Mouse (Mus musculus): ENCODE measurements at regions not wholly inside any gene's neighbourhood (a gene's known extent, or its start where the extent isn't known, plus 50 kb on each side); places are given as distances from the start of the nearest gene placed in this dataset.
A peak's percentile ranks its signal among the peaks of the same experiment; 100 is the strongest.

DNA sequence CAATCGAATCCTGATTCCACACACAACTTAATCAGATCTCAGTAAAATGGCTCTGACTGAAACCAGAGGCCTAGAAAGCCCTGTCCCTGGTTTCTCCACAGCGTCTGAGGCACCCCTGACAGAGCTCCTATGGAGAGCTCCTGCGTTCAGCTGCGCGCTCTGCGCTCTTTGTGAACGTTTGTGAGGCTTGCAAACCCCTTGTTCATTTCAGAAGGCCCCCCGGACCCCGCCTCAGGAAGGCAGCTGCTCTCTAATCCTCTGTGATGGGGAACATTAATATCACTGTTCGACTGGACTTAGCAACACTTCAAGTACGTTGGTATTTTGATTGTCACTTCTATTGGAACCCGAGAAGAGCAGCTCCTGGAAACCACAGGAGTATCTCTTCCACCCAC lies 175.6 kb downstream of the 3100002H09Rik start:
- Histone ChIP-seq H3K36me3 (ENCODE audit: control insufficient read depth, insufficient read depth, low read length) (no peaks in the 10 kb centered on the region), H3K4me2 (ENCODE audit: low read depth, low read length) (no peak overlapping the region), H3K9ac (ENCODE audit: low read length) (no peak overlapping the region), H3K27ac (ENCODE audit: low read length) (no peak overlapping the region), H3K4me3 (replicated peaks; ENCODE audit: low read length) (no peak overlapping the region), H3K27me3 (ENCODE audit: control insufficient read depth, insufficient read depth, low read length) (no peaks in the 10 kb centered on the region), H3K4me1 (ENCODE audit: control insufficient read depth, insufficient read depth, low read length) (peaks cover 10% of the 10 kb centered on the region; the same call in 1 of the 2 replicates), H3K9me3 (replicated peaks; ENCODE audit: control insufficient read depth, low read length) (no peaks in the 10 kb centered on the region)
- no peak for ATAC-seq (ENCODE audit: insufficient read depth, low FRiP score)
- 40% methylated on average over 12 of the region's 12 CpGs for WGBS

DNA sequence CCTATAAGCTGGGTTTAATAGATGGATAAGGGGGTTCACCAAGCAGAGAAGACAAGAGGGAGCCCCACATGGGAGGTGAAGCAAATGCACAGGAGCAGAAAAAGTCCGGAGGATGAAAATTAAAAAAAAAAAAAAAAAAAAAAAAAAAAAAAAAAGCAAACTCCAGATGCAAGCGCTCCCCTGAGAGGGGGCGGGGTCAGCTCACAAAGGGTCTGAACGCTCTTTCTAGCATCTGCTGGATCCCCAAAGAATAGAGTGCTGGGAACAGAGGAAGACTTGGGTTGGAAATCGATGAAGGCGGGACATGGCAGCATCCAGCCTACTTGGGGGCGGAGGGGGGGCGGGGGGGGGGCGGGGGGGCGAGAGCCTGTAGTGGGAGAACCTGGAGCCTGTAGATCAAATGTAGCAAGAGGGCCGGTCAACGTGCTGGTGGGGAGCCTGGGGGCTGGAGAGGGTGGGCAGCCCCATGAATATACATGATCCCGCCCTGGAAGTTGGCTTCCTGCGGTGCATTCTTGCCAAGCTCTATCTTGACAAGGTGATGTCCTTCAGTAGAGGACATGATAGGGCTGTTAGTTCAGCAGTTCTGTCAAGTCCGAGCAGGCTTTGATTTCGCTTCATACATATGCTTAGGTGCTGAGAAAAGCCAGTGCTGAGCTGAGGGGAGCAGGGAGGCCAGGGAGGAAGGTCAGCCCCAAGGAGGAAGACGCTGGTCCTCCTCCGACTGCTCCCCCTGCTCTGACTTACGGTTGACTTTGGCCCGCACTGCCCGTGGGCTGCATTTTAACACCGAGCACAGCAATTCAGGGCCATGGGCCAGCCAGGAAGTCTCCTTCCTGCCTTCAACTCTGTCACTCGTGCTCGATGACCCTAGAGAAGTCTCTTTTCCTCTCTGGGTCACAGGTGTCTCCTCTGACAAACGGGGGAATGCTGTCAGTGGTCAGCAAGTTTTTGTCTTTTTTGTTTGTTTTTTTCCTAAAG lies 176.3 kb downstream of the 3100002H09Rik start:
- ATAC-seq (ENCODE audit: insufficient read depth, low FRiP score) = no peak
- WGBS = 12% methylated on average over 25 of the region's 25 CpGs
- no peak overlapping the region for H3K4me2 ChIP-seq (ENCODE audit: low read depth, low read length)

DNA sequence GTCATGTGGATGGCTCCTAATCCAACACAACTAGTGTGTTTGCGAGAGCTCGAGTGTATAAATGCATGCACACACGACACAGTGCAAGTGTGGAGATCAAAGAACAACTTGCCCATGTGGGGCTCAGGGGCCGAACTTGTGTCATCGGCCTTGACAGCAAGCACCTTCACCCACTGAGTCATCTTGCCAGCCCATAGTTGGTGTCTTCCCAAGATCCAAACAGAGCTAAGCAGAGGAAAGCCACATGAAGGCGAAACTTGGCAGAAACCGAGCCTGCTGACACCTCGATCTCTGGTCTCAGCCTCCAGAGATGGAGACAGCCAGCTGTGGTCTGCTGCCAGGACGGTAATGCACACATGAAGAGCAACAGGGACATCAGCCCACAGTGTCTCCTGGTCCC lies 177.1 kb downstream of the 3100002H09Rik start:
- no peak for ATAC-seq (ENCODE audit: insufficient read depth, low FRiP score)
- 74% methylated on average over 9 of the region's 9 CpGs for WGBS
- Histone ChIP-seq H3K27me3 (ENCODE audit: control insufficient read depth, insufficient read depth, low read length) (no peaks in the 10 kb centered on the region), H3K9me3 (replicated peaks; ENCODE audit: control insufficient read depth, low read length) (no peaks in the 10 kb centered on the region), H3K4me2 (ENCODE audit: low read depth, low read length) (no peak overlapping the region), H3K4me3 (replicated peaks; ENCODE audit: low read length) (no peak overlapping the region), H3K9ac (ENCODE audit: low read length) (no peak overlapping the region), H3K4me1 (ENCODE audit: control insufficient read depth, insufficient read depth, low read length) (peaks cover 10% of the 10 kb centered on the region; the same call in 1 of the 2 replicates), H3K36me3 (ENCODE audit: control insufficient read depth, insufficient read depth, low read length) (no peaks in the 10 kb centered on the region), H3K27ac (ENCODE audit: low read length) (no peak overlapping the region)

More for the DNA sequence above, 176.3 kb downstream of the 3100002H09Rik start:
- Histone ChIP-seq H3K36me3 (ENCODE audit: control insufficient read depth, insufficient read depth, low read length) (no peaks in the 10 kb centered on the region), H3K27ac (ENCODE audit: low read length) (no peak overlapping the region), H3K27me3 (ENCODE audit: control insufficient read depth, insufficient read depth, low read length) (no peaks in the 10 kb centered on the region), H3K9me3 (replicated peaks; ENCODE audit: control insufficient read depth, low read length) (no peaks in the 10 kb centered on the region), H3K9ac (ENCODE audit: low read length) (no peak overlapping the region), H3K4me1 (ENCODE audit: control insufficient read depth, insufficient read depth, low read length) (peaks cover 10% of the 10 kb centered on the region; the same call in 1 of the 2 replicates), H3K4me3 (replicated peaks; ENCODE audit: low read length) (no peak overlapping the region)

DNA sequence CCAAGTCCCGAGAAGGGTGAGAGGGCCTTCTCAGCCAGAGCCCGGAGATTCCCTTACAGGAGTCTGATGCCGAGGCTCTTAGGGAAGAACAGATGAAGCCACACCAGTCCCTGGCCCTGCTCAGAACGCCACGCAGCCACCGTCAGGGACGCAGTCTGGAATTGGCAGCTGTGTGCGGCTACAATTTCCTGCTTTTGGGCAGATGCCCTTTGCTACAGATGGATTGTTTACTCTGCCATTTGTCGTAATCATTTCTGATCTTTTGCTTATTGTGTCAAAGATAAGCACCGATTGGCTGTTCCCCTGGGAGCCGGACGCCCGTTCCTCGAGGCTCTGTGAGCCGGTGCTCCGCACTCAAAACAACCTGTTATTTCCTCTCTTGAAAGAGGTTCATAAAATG lies 179.4 kb downstream of the 3100002H09Rik start:
- H3K36me3 ChIP-seq (ENCODE audit: control insufficient read depth, insufficient read depth, low read length) = no peaks in the 10 kb centered on the region
- ATAC-seq (ENCODE audit: insufficient read depth, low FRiP score) = no peak
- no peak overlapping the region for H3K27ac ChIP-seq (ENCODE audit: low read length)
- WGBS = 37% methylated on average over 16 of the region's 16 CpGs
- peaks cover 10% of the 10 kb centered on the region; the same call in 1 of the 2 replicates for H3K4me1 ChIP-seq (ENCODE audit: control insufficient read depth, insufficient read depth, low read length)
- no peak overlapping the region for H3K4me3 ChIP-seq (replicated peaks; ENCODE audit: low read length)
- no peaks in the 10 kb centered on the region for H3K27me3 ChIP-seq (ENCODE audit: control insufficient read depth, insufficient read depth, low read length)
- peak overlapping the region; percentile 11; the same call in 1 of the 2 replicates for H3K4me2 ChIP-seq (ENCODE audit: low read depth, low read length)
- H3K9me3 ChIP-seq (replicated peaks; ENCODE audit: control insufficient read depth, low read length) = no peaks in the 10 kb centered on the region
- H3K9ac ChIP-seq (ENCODE audit: low read length) = no peak overlapping the region

DNA sequence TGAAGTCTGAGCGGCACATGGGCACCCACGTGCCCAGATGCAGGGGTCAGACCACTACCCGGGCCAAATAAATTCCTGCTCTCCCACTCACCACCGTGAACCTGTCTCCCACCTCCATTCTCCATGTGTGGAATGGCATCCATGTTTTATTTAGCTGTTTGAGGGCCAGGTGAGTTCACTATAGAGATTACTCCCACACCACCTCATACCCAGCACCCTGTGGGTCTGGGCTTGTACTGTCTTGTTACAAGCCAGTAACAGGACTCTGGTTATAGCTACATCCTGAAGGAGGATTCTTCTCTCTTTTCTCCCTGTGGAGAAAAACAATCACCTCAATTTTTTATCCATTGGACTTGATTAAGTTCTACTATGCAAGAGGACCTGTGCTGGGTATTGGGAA lies 181.8 kb downstream of the 3100002H09Rik start:
- Histone ChIP-seq H3K27ac (ENCODE audit: low read length) (no peak overlapping the region), H3K9ac (ENCODE audit: low read length) (no peak overlapping the region), H3K36me3 (ENCODE audit: control insufficient read depth, insufficient read depth, low read length) (no peaks in the 10 kb centered on the region), H3K9me3 (replicated peaks; ENCODE audit: control insufficient read depth, low read length) (no peaks in the 10 kb centered on the region), H3K4me2 (ENCODE audit: low read depth, low read length) (no peak overlapping the region), H3K27me3 (ENCODE audit: control insufficient read depth, insufficient read depth, low read length) (no peaks in the 10 kb centered on the region), H3K4me3 (replicated peaks; ENCODE audit: low read length) (no peak overlapping the region), H3K4me1 (ENCODE audit: control insufficient read depth, insufficient read depth, low read length) (0 out of 2 replicates have a peak, but pooled peaks cover 3% of the 10 kb centered on the region)
- 85% methylated on average over 4 of the region's 4 CpGs for WGBS
- ATAC-seq (ENCODE audit: insufficient read depth, low FRiP score) = no peak

DNA sequence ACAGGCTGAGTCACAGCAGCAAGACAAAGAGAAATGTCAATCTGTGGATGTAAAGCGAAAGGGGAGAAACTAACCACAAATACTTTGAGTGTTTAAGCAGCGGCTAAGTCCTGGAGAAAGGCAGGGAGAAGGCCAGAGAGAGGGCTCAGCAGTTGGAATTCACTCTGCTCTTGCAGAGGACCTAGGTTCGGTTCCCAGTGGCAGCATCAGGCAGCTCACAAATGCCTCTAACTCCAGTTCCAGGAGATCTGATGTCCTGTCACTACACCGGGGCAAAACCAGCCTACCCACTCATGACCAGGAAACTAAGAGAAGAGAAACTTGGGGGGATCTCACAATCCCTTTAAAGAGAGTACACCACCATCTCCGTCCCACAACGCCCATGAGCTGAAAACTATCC lies 188.2 kb downstream of the 3100002H09Rik start:
- ATAC-seq (ENCODE audit: insufficient read depth, low FRiP score) = no peak
- H3K27me3 ChIP-seq (ENCODE audit: control insufficient read depth, insufficient read depth, low read length) = no peaks in the 10 kb centered on the region
- H3K4me2 ChIP-seq (ENCODE audit: low read depth, low read length) = no peak overlapping the region
- H3K4me1 ChIP-seq (ENCODE audit: control insufficient read depth, insufficient read depth, low read length) = no peaks in the 10 kb centered on the region
- H3K27ac ChIP-seq (ENCODE audit: low read length) = no peak overlapping the region
- 79% methylated on average over 6 of the region's 6 CpGs for WGBS
- H3K9me3 ChIP-seq (replicated peaks; ENCODE audit: control insufficient read depth, low read length) = no peaks in the 10 kb centered on the region
- no peak overlapping the region for H3K4me3 ChIP-seq (replicated peaks; ENCODE audit: low read length)
- no peaks in the 10 kb centered on the region for H3K36me3 ChIP-seq (ENCODE audit: control insufficient read depth, insufficient read depth, low read length)
- no peak overlapping the region for H3K9ac ChIP-seq (ENCODE audit: low read length)

DNA sequence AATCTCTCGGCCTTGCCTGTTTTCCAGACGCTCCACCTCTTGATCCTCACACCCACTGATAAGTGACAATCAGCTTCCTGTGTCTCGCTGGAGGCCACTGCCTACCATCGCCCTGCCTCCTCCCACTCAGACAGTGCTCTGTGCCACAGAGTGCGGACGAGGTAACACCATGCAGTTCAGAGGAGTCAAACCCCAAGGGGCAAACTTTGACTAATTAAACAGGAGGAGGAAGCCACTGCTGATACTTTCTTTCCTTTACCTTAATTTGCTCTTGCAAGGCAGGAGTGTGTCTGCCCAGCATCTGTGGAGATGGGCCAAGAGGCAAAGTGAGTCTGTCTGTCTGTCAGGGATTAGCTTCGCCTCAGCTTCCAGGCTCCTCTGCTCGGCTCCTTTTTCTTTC lies 192.2 kb downstream of the 3100002H09Rik start:
- no peaks in the 10 kb centered on the region for H3K9me3 ChIP-seq (replicated peaks; ENCODE audit: control insufficient read depth, low read length)
- whole genome bisulfite sequencing = 38% methylated on average over 8 of the region's 8 CpGs

DNA sequence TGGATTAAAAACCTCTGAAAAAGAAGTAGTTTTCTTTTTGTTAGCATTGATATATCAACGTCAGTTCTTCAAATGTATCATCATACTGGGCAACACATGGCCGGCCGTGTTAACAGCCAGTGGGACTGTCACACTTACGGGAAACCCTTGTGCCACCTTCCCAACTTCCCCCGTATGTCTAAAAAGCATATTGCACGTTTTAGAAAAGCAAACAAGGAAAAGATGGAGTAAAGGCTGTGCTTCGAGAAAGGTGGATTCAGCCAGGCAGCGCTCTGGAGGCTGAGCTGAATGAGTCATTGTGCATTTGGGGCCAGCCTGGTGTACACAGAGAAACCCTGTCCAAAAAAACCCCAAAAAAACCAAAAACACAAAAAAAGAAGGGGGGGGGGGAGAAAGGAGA lies 193.4 kb downstream of the 3100002H09Rik start:
- Histone ChIP-seq H3K9me3 (replicated peaks; ENCODE audit: control insufficient read depth, low read length) (no peaks in the 10 kb centered on the region), H3K4me3 (replicated peaks; ENCODE audit: low read length) (no peak overlapping the region), H3K9ac (ENCODE audit: low read length) (no peak overlapping the region), H3K27ac (ENCODE audit: low read length) (no peak overlapping the region), H3K4me1 (ENCODE audit: control insufficient read depth, insufficient read depth, low read length) (no peaks in the 10 kb centered on the region), H3K4me2 (ENCODE audit: low read depth, low read length) (no peak overlapping the region), H3K27me3 (ENCODE audit: control insufficient read depth, insufficient read depth, low read length) (no peaks in the 10 kb centered on the region), H3K36me3 (ENCODE audit: control insufficient read depth, insufficient read depth, low read length) (no peaks in the 10 kb centered on the region)
- WGBS = 80% methylated on average over 8 of the region's 8 CpGs
- no peak for ATAC-seq (ENCODE audit: insufficient read depth, low FRiP score)

More for the DNA sequence above, 192.2 kb downstream of the 3100002H09Rik start:
- Histone ChIP-seq H3K9ac (ENCODE audit: low read length) (no peak overlapping the region), H3K36me3 (ENCODE audit: control insufficient read depth, insufficient read depth, low read length) (no peaks in the 10 kb centered on the region), H3K4me2 (ENCODE audit: low read depth, low read length) (no peak overlapping the region), H3K27ac (ENCODE audit: low read length) (no peak overlapping the region), H3K4me3 (replicated peaks; ENCODE audit: low read length) (no peak overlapping the region), H3K4me1 (ENCODE audit: control insufficient read depth, insufficient read depth, low read length) (no peaks in the 10 kb centered on the region), H3K27me3 (ENCODE audit: control insufficient read depth, insufficient read depth, low read length) (no peaks in the 10 kb centered on the region)
- no peak for ATAC-seq (ENCODE audit: insufficient read depth, low FRiP score)

DNA sequence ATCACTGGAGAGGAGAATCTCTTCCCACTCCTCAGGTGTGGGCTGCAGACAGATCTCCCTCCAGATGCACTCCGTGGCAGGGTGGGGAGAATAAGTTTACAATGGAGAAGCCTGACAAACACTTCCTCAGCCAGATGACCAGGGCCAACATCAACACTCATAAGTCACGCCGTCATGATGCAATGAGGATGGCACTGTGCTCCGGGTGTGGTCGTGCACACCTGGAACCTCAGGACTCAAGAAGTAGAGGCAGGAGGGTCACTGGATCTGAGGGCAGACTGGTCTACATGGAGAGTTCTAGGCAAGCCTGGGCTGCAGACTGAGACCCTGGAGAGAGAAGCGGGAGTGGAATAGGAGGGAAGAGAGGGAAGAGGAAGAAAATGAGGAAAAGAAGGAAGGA lies 194.3 kb downstream of the 3100002H09Rik start:
- H3K27ac ChIP-seq (ENCODE audit: low read length) = no peak overlapping the region
- ATAC-seq (ENCODE audit: insufficient read depth, low FRiP score) = no peak
- H3K36me3 ChIP-seq (ENCODE audit: control insufficient read depth, insufficient read depth, low read length) = no peaks in the 10 kb centered on the region
- H3K27me3 ChIP-seq (ENCODE audit: control insufficient read depth, insufficient read depth, low read length) = no peaks in the 10 kb centered on the region
- H3K4me3 ChIP-seq (replicated peaks; ENCODE audit: low read length) = no peak overlapping the region
- 79% methylated on average over 6 of the region's 6 CpGs for WGBS
- H3K4me1 ChIP-seq (ENCODE audit: control insufficient read depth, insufficient read depth, low read length) = no peaks in the 10 kb centered on the region
- no peak overlapping the region for H3K9ac ChIP-seq (ENCODE audit: low read length)
- H3K9me3 ChIP-seq (replicated peaks; ENCODE audit: control insufficient read depth, low read length) = no peaks in the 10 kb centered on the region
- H3K4me2 ChIP-seq (ENCODE audit: low read depth, low read length) = no peak overlapping the region
